Mouse (Mus musculus) embryonic facial prominence, embryonic 14.5 days (tissue): ENCODE results near the gene Ogfod2. TPM values are rescaled to one million over a fixed set of nuclear protein-coding genes. Genes with fewer than 3 reads are reported as not detected.

ENCODE experiments used
- ATAC-seq: fragments of 200-750 bp; cut with Nextera tagmentation; 2 replicates; pipeline ENCODE4 v1.8.0; 2017; ENCODE audit warnings: low read depth, moderate number of reproducible peaks, moderate TSS enrichment
- DNase-seq: peaks from one replicate; pipeline ENCODE4 v3.0.0-alpha.2; 2015; ENCODE audit warnings: low spot score
- H3K27ac ChIP-seq: fragments of 300-500 bp; sonication (generic); replicated peaks from 2 replicates; pipeline ENCODE4 v1.5.1; 2014; ENCODE audit warnings: low read depth, mild to moderate bottlenecking, low read length, moderate library complexity
- H3K27me3 ChIP-seq: fragments of 300-500 bp; sonication (generic); replicated peaks from 2 replicates; pipeline ENCODE4 v1.6.1; 2014; ENCODE audit warnings: low read length; ENCODE audit not compliant: control insufficient read depth, insufficient read depth
- H3K36me3 ChIP-seq: fragments of 300-500 bp; sonication (generic); 2 replicates; pipeline ENCODE4 v1.6.1; 2014; ENCODE audit warnings: low read length, mixed read lengths; ENCODE audit not compliant: control insufficient read depth, insufficient read depth
- H3K4me1 ChIP-seq: fragments of 300-500 bp; sonication (generic); 2 replicates; pipeline ENCODE4 v1.6.1; 2014; ENCODE audit warnings: antibody characterized with exemption, low read length; ENCODE audit not compliant: control insufficient read depth, insufficient read depth
- H3K4me2 ChIP-seq: fragments of 300-500 bp; sonication (generic); 2 replicates; pipeline ENCODE4 v1.6.1; 2014; ENCODE audit warnings: low read depth, mild to moderate bottlenecking, low read length, moderate library complexity, mixed read lengths
- H3K4me3 ChIP-seq: fragments of 300-500 bp; sonication (generic); 2 replicates; pipeline ENCODE4 v1.5.1; 2014; ENCODE audit warnings: low read depth, mild to moderate bottlenecking, low read length
- H3K9ac ChIP-seq: fragments of 300-500 bp; sonication (generic); 2 replicates; pipeline ENCODE4 v1.6.1; 2014; ENCODE audit warnings: low read depth, mild to moderate bottlenecking, low read length, moderate library complexity, mixed read lengths
- H3K9me3 ChIP-seq: fragments of 300-500 bp; sonication (generic); 2 replicates; pipeline ENCODE4 v1.6.1; 2016; ENCODE audit warnings: low read length; ENCODE audit not compliant: control insufficient read depth
- WGBS: fragments of 180-500 bp; shearing (Covaris S2); extraction: QIAGEN DNeasy Blood & Tissue Kit; methylation state at CpG from one replicate; pipeline ENCODE4 v1.1.7; 2014; 5-methylcytosine and 5-hydroxymethylcytosine counted together
- polyA plus RNA-seq: library from polyadenylated mRNA; unstranded; fragments of >200 nt; fragmentation: Nextera tagmentation; extraction: Ambion mirVana; gene quantifications from 2 replicates; pipeline ENCODE4 v1.2.1, GENCODE M21; 2014

Gene Ogfod2
- polyA plus RNA-seq, result 14.3 and 16.1 TPM in 2 replicates

- H3K27ac ChIP-seq, result peak within 1 kb of the TSS; percentile 91
- ATAC-seq (peak; percentile 98), DNase-seq (peak; percentile 99)
- peak within 1 kb of the TSS; percentile 80 for H3K9ac ChIP-seq
- peak within 1 kb of the TSS; percentile 94 for H3K4me2 ChIP-seq
- peak within 1 kb of the TSS; percentile 84 for H3K4me3 ChIP-seq
- peaks cover 17% of the 10 kb centered on the region for H3K4me1 ChIP-seq
- no peaks in the 10 kb centered on the region for H3K36me3 ChIP-seq
- H3K9me3 ChIP-seq, result no peaks in the 10 kb centered on the region
- WGBS, result under 1% methylated on average over 64 of the region's 66 CpGs
- H3K27me3 ChIP-seq, result no peaks in the 10 kb centered on the region
Measured at GRCm38 (mm10) chr5:124111742-124112497, at the start of gene Ogfod2. TSS of gene Ogfod2 (plus strand) at chr5:124112297.

GRCm38 (mm10) chr5:124069657-124070056 lies 42.4 kb upstream of the Ogfod2 start:
- Histone ChIP-seq H3K27ac (no peak overlapping the region), H3K9me3 (no peaks in the 10 kb centered on the region), H3K36me3 (no peaks in the 10 kb centered on the region), H3K4me2 (no peak overlapping the region), H3K4me3 (no peak overlapping the region), H3K27me3 (no peaks in the 10 kb centered on the region), H3K9ac (no peak overlapping the region), H3K4me1 (no peaks in the 10 kb centered on the region)
- ATAC-seq (no peak), DNase-seq (no peak)
- 79% methylated on average over 3 of the region's 3 CpGs for WGBS

GRCm38 (mm10) chr5:124073682-124074081 lies 38.4 kb upstream of the Ogfod2 start:
- DNase-seq, result peak; percentile 80
- H3K27ac ChIP-seq, result peak overlapping the region; percentile 48; the same call in 1 of the 2 replicates
- no peak overlapping the region for H3K9ac ChIP-seq
- 30% methylated on average over 8 of the region's 9 CpGs for WGBS
- H3K4me3 ChIP-seq, result no peak overlapping the region
- ATAC-seq, result peak; percentile 72
- H3K27me3 ChIP-seq, result no peaks in the 10 kb centered on the region
- no peak overlapping the region for H3K4me2 ChIP-seq
- peaks cover under 1% of the 10 kb centered on the region; the same call in 1 of the 2 replicates for H3K4me1 ChIP-seq
- no peaks in the 10 kb centered on the region for H3K9me3 ChIP-seq
- no peaks in the 10 kb centered on the region for H3K36me3 ChIP-seq

- Histone ChIP-seq H3K27me3 (no peaks in the 10 kb centered on the region), H3K4me1 (peaks cover 5% of the 10 kb centered on the region; the same call in 1 of the 2 replicates), H3K9me3 (no peaks in the 10 kb centered on the region), H3K36me3 (no peaks in the 10 kb centered on the region), H3K9ac (no peak overlapping the region), H3K4me2 (no peak overlapping the region), H3K4me3 (no peak overlapping the region), H3K27ac (no peak overlapping the region; the same call in 1 of the 2 replicates)
- WGBS, result 37% methylated on average over 10 of the region's 10 CpGs
- DNase-seq (peak; percentile 75), ATAC-seq (no peak)
Measured at GRCm38 (mm10) chr5:124074845-124075307, 37.2 kb upstream of the Ogfod2 start.

- 61% methylated on average over 9 of the region's 9 CpGs for WGBS
- Histone ChIP-seq H3K4me1 (peaks cover 5% of the 10 kb centered on the region; the same call in 1 of the 2 replicates), H3K9me3 (no peaks in the 10 kb centered on the region), H3K36me3 (no peaks in the 10 kb centered on the region), H3K4me3 (no peak overlapping the region), H3K4me2 (no peak overlapping the region), H3K9ac (no peak overlapping the region), H3K27me3 (no peaks in the 10 kb centered on the region), H3K27ac (no peak overlapping the region)
- no peak for ATAC-seq
- no peak for DNase-seq
Measured at GRCm38 (mm10) chr5:124075716-124076115, 36.4 kb upstream of the Ogfod2 start.

- Histone ChIP-seq H3K4me1 (peaks cover 5% of the 10 kb centered on the region; the same call in 1 of the 2 replicates), H3K27me3 (no peaks in the 10 kb centered on the region), H3K36me3 (no peaks in the 10 kb centered on the region), H3K27ac (no peak overlapping the region), H3K4me3 (no peak overlapping the region), H3K4me2 (no peak overlapping the region), H3K9ac (no peak overlapping the region), H3K9me3 (no peaks in the 10 kb centered on the region)
- no peak for ATAC-seq
- WGBS, result 57% methylated on average over 9 of the region's 9 CpGs
- no peak for DNase-seq
Measured at GRCm38 (mm10) chr5:124076559-124076958, 35.5 kb upstream of the Ogfod2 start.

- WGBS, result 84% methylated on average over 13 of the region's 13 CpGs
- peaks cover 5% of the 10 kb centered on the region; the same call in 1 of the 2 replicates for H3K4me1 ChIP-seq
- ATAC-seq (no peak), DNase-seq (no peak)
- no peak overlapping the region for H3K4me2 ChIP-seq
- no peaks in the 10 kb centered on the region for H3K27me3 ChIP-seq
- H3K9ac ChIP-seq, result no peak overlapping the region
- H3K36me3 ChIP-seq, result no peaks in the 10 kb centered on the region
- no peak overlapping the region for H3K4me3 ChIP-seq
- H3K27ac ChIP-seq, result no peak overlapping the region
- no peaks in the 10 kb centered on the region for H3K9me3 ChIP-seq
Measured at GRCm38 (mm10) chr5:124077241-124077640, 34.9 kb upstream of the Ogfod2 start.

GRCm38 (mm10) chr5:124077856-124078460 lies 34.1 kb upstream of the Ogfod2 start:
- ATAC-seq (no peak), DNase-seq (no peak)
- WGBS, result 56% methylated on average over 5 of the region's 6 CpGs
- no peaks in the 10 kb centered on the region for H3K9me3 ChIP-seq
- H3K9ac ChIP-seq, result no peak overlapping the region
- H3K4me1 ChIP-seq, result peaks cover 5% of the 10 kb centered on the region; the same call in 1 of the 2 replicates
- no peaks in the 10 kb centered on the region for H3K27me3 ChIP-seq
- no peak overlapping the region for H3K4me3 ChIP-seq
- no peaks in the 10 kb centered on the region for H3K36me3 ChIP-seq
- no peak overlapping the region for H3K4me2 ChIP-seq
- H3K27ac ChIP-seq, result peak overlapping the region; percentile 65; the same call in 1 of the 2 replicates
